ENCODE assay signal across 28 mouse cellular contexts in genomic region chrX:101263892-101264291, GRCm38 (mm10). TPM values are rescaled to one million over a fixed set of nuclear protein-coding genes. Genes with fewer than 3 reads are reported as not detected.
A peak's percentile ranks its signal among the peaks of the same experiment; 100 is the strongest.
DNase-seq lines count a peak whose midpoint lies in the region; ATAC-seq lines count a peak whose summit lies in the region.
"Had no signal": no experiment of that assay in that cellular context is flagged by ENCODE, and none has a peak within 500 bp of the region (broad histone marks: within the 10 kb centered on the region; RNA-seq: fewer than 3 reads in every experiment).

Gm614 (minus strand) TSS chrX:101263992.

- intact Hi-C loops in heart, postnatal 25 days (cut with DNase I), result no loop called here

- WGBS in heart, embryonic 10.5 days, result 83% methylated on average over 1 of the region's 1 CpGs
- WGBS in kidney, embryonic 16.5 days, result 74% methylated on average over 1 of the region's 1 CpGs
- WGBS in midbrain, embryonic 14.5 days, result 82% methylated on average over 1 of the region's 1 CpGs

- H3K27me3 ChIP-seq in heart, embryonic 10.5 days (ENCODE audit: insufficient read depth, poor library complexity, severe bottlenecking), result no peaks in the 10 kb centered on the region; the same call in 1 of the 2 replicates
- H3K27me3 ChIP-seq in kidney, embryonic 16.5 days (ENCODE audit: insufficient read depth, low read length), result peaks cover 5% of the 10 kb centered on the region; the same call in 1 of the 2 replicates
- H3K27me3 ChIP-seq in midbrain, embryonic 14.5 days (ENCODE audit: control insufficient read depth, insufficient read depth, low read length), result no peaks in the 10 kb centered on the region
- H3K27me3 ChIP-seq: CH12.LX; embryonic facial prominence, embryonic 12.5 days had no signal

- peaks cover 30% of the 10 kb centered on the region for H3K4me1 ChIP-seq in heart, embryonic 10.5 days
- peaks cover 12% of the 10 kb centered on the region for H3K4me1 ChIP-seq in kidney, embryonic 16.5 days (ENCODE audit: insufficient read depth, low read length)
- no peaks in the 10 kb centered on the region for H3K4me1 ChIP-seq in midbrain, embryonic 14.5 days (ENCODE audit: control insufficient read depth, insufficient read depth, low read length)

- no peak within 1 kb of the TSS for H3K4me2 ChIP-seq in kidney, embryonic 16.5 days (replicated peaks; ENCODE audit: low read depth, low read length)
- H3K4me2 ChIP-seq in midbrain, embryonic 14.5 days (ENCODE audit: low read length), result no peak within 1 kb of the TSS
- H3K4me2 ChIP-seq: embryonic facial prominence, embryonic 12.5 days; forebrain, embryonic 12.5 days had no signal

- ATAC-seq in kidney, embryonic 16.5 days (ENCODE audit: low FRiP score, low TSS enrichment), result no peak
- ATAC-seq in monocyte, adult 5-6 weeks (replicated peaks; ENCODE audit: insufficient number of reproducible peaks, low FRiP score, low TSS enrichment, poor library complexity, severe bottlenecking), result no peak
- ATAC-seq in midbrain, embryonic 14.5 days (ENCODE audit: low FRiP score, low TSS enrichment), result no peak
- ATAC-seq: activated CD4-positive, CD25-positive, alpha-beta regulatory T cell, adult 4 months; CD4-positive, CD25-positive, alpha-beta regulatory T cell, adult 4 months; forebrain, embryonic 14.5 days; Patski had no signal

- H3K36me3 ChIP-seq in heart, embryonic 10.5 days, result peaks cover 4% of the 10 kb centered on the region
- no peaks in the 10 kb centered on the region for H3K36me3 ChIP-seq in kidney, embryonic 16.5 days (ENCODE audit: insufficient read depth, low read length)
- H3K36me3 ChIP-seq in midbrain, embryonic 14.5 days (ENCODE audit: control insufficient read depth, insufficient read depth, low read length), result no peaks in the 10 kb centered on the region

- no peak for DNase-seq in heart, embryonic 10.5 days (ENCODE audit: low spot score)
- DNase-seq in heart, postnatal 25 days (ENCODE audit: low spot score), result no peak
- no peak for DNase-seq in kidney, postnatal 10 days
- DNase-seq in induced T-regulatory cell, adult 2 months (ENCODE audit: low read depth), result peak; percentile 9
- no peak for DNase-seq in spleen, adult 18-20 months
- DNase-seq in midbrain, embryonic 14.5 days, result no peak
- DNase-seq: adrenal gland, adult 8-10 months; adrenal gland, postnatal 14 days; adrenal gland, postnatal 36 days; B cell, adult 2 months; cerebellum, adult 11-12 months; cerebellum, adult 2 months; cerebellum, adult 9-10 months; cerebellum, postnatal 10 days; cerebellum, postnatal 25 days had no signal

- H3K9me3 ChIP-seq in heart, embryonic 10.5 days, result no peaks in the 10 kb centered on the region
- H3K9me3 ChIP-seq in kidney, embryonic 16.5 days (ENCODE audit: low read length), result no peaks in the 10 kb centered on the region
- H3K9me3 ChIP-seq in midbrain, embryonic 14.5 days (ENCODE audit: control insufficient read depth, low read length), result no peaks in the 10 kb centered on the region
- H3K9me3 ChIP-seq: embryonic facial prominence, embryonic 10.5 days; embryonic facial prominence, embryonic 12.5 days; forebrain, embryonic 12.5 days; G1E had no signal

- peak within 1 kb of the TSS; percentile 4; the same call in 1 of the 2 replicates for H3K27ac ChIP-seq in heart, embryonic 10.5 days
- peak within 1 kb of the TSS; percentile 14; the same call in 1 of the 2 replicates for H3K27ac ChIP-seq in kidney, embryonic 16.5 days (ENCODE audit: low read length)
- no peak within 1 kb of the TSS for H3K27ac ChIP-seq in midbrain, embryonic 14.5 days (replicated peaks; ENCODE audit: low read depth, low read length)
- H3K27ac ChIP-seq: embryonic facial prominence, embryonic 10.5 days; embryonic facial prominence, embryonic 12.5 days; forebrain, embryonic 12.5 days had no signal

- no peak within 1 kb of the TSS for H3K4me3 ChIP-seq in heart, embryonic 10.5 days
- H3K4me3 ChIP-seq in kidney, embryonic 16.5 days (ENCODE audit: low read length), result no peak within 1 kb of the TSS
- no peak within 1 kb of the TSS for H3K4me3 ChIP-seq in midbrain, embryonic 14.5 days (replicated peaks; ENCODE audit: low read depth, low read length)
- H3K4me3 ChIP-seq: embryonic facial prominence, embryonic 10.5 days; embryonic facial prominence, embryonic 12.5 days; forebrain, embryonic 12.5 days had no signal

- no peak within 1 kb of the TSS for H3K9ac ChIP-seq in kidney, embryonic 16.5 days (replicated peaks; ENCODE audit: low read length)
- H3K9ac ChIP-seq in midbrain, embryonic 14.5 days (replicated peaks; ENCODE audit: low read length), result no peak within 1 kb of the TSS
- H3K9ac ChIP-seq: embryonic facial prominence, embryonic 12.5 days; forebrain, embryonic 12.5 days had no signal

RNA-seq across cellular contexts. Expression of gene Gm614, which starts in this region (rescaled TPM):
- polyA plus RNA-seq in heart, embryonic 10.5 days (2016; fragmentation: Nextera tagmentation; extraction: Ambion mirVana), result not detected in 2 replicates
- not detected for total RNA-seq in heart, postnatal 25 days (2021)
- polyA plus RNA-seq in kidney, embryonic 16.5 days (2015; fragmentation: Nextera tagmentation; extraction: Ambion mirVana), result not detected in 2 replicates
- total RNA-seq in monocyte, adult 5-6 weeks (2017), result 10.8 to 15.8 TPM (median 13.4 TPM) in 3 replicates
- polyA plus RNA-seq in midbrain, embryonic 14.5 days (2014; fragmentation: Nextera tagmentation; extraction: Ambion mirVana), result not detected in 2 replicates
- total RNA-seq: adrenal gland, adult 8-10 months; adrenal gland, postnatal 14 days; adrenal gland, postnatal 36 days; G1E had no signal
- polyA plus RNA-seq: cerebellum, adult 2 months; cortical plate, adult 2 months; embryonic facial prominence, embryonic 10.5 days; embryonic facial prominence, embryonic 12.5 days; embryonic facial prominence, embryonic 14.5 days; forebrain, embryonic 12.5 days; forebrain, embryonic 14.5 days; G1E; Patski had no signal
